Mouse (Mus musculus): Measurements from ENCODE around the gene Abca7.
A peak's percentile ranks its signal among the peaks of the same experiment; 100 is the strongest.

DNA sequence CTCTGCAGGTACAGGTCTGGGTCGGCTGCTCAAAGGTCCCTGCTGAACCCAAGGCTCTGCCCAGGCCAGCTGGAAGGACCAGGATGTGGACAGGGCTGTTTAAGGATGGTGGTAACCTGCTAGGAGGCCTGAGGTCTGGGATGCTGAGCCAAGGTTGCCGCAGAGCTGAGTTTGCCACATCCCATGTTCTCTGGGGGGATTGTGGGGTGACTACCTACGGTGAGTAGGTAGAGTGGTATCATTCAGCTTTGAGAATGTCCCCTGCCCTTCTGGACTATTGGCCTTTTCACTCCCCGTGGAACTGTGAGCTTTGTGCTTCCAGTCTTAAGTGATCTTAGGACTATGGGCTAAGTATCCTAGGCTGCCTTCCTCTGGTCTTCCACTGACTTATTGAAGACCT, 60.2 kb downstream of the Abca7 start:
- TF ChIP-seq CTCF (IDR thresholded peaks at IDR 0.05; ENCODE audit: borderline replicate concordance, insufficient read depth, low read length) (no peak), POLR2A (IDR thresholded peaks at IDR 0.05; ENCODE audit: low read depth, low read length) (peak; percentile 7; the same call in 1 of the 2 replicates)

Data from embryonic fibroblast, embryonic 13.5 days (primary cell).